Mouse (Mus musculus): ENCODE measurements around the gene Ccm2l. TPM values are rescaled to one million over a fixed set of nuclear protein-coding genes. Genes with fewer than 3 reads are reported as not detected.

The Ccm2l gene
- polyA plus RNA-seq, 1 experiment from 2014 or later: 10.7 TPM

DNA sequence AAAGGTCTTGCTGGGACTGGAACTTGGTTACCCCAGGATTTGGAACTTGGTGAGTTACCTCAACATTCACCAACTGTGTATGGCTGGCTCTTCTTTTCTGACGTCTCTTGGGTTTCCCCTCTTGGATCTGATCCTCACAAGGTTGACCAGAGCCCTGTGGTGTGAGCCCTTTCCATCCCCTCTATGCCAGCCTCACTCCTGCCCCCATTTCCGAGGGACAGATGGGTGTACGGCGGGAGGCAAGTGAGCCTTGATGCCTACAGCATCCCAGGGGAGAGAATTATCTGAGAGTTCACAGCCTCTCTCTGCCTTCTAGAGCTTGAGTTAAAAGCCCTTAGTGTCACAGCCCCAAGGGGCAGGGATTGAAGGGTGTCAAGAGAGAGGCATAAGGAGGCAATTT, 38.3 kb upstream of the Ccm2l start:
- Histone ChIP-seq H3K36me3 (ENCODE audit: insufficient read depth, low read length) (no peaks in the 10 kb centered on the region), H3K4me2 (replicated peaks; ENCODE audit: low read depth, low read length) (no peak overlapping the region), H3K4me3 (ENCODE audit: low read depth, low read length) (no peak overlapping the region), H3K4me1 (ENCODE audit: insufficient read depth, low read depth, low read length) (no peaks in the 10 kb centered on the region), H3K27ac (ENCODE audit: low read length) (no peak overlapping the region), H3K9ac (replicated peaks; ENCODE audit: low read depth) (no peak overlapping the region), H3K9me3 (ENCODE audit: low read length) (no peaks in the 10 kb centered on the region), H3K27me3 (replicated peaks; ENCODE audit: insufficient read depth, low read length) (peaks cover 17% of the 10 kb centered on the region)
- DNase-seq (ENCODE audit: low spot score) (no peak), ATAC-seq (no peak)
- WGBS: 52% methylated on average over 4 of the region's 4 CpGs
- TF ChIP-seq EP300 (IDR thresholded peaks at IDR 0.05) (no peak), CTCF (IDR thresholded peaks at IDR 0.05) (no peak)

DNA sequence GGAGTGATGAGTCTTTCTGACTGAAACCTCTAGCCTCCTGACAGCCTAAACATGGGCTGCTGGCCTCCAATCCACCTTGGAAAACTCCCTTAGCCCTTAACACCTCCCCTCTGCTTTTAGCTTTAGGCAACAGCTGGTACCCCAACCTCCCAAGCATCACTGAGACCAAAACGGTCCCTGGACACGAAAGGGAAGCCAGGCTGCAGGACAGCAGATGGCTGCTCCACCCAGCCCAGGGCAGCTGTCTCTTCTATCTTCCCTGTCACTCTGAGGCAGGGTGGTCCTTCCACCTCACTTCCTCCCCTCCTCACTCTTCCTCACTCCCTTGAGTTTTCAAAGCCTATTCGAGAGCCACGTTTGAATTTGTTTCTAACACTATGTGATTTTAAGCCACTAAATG, 35.3 kb upstream of the Ccm2l start:
- DNase-seq (ENCODE audit: low spot score): no peak
- H3K27ac ChIP-seq (ENCODE audit: low read length): no peak overlapping the region
- H3K27me3 ChIP-seq (replicated peaks; ENCODE audit: insufficient read depth, low read length): peaks cover 24% of the 10 kb centered on the region
- no peak overlapping the region for H3K4me2 ChIP-seq (replicated peaks; ENCODE audit: low read depth, low read length)
- no peaks in the 10 kb centered on the region for H3K4me1 ChIP-seq (ENCODE audit: insufficient read depth, low read depth, low read length)
- no peak for TF ChIP-seq CTCF (IDR thresholded peaks at IDR 0.05)
- no peak for TF ChIP-seq EP300 (IDR thresholded peaks at IDR 0.05)
- no peaks in the 10 kb centered on the region for H3K36me3 ChIP-seq (ENCODE audit: insufficient read depth, low read length)
- no peak for ATAC-seq
- no peak overlapping the region for H3K9ac ChIP-seq (replicated peaks; ENCODE audit: low read depth)
- H3K9me3 ChIP-seq (ENCODE audit: low read length): no peaks in the 10 kb centered on the region
- WGBS: 17% methylated on average over 4 of the region's 4 CpGs
- H3K4me3 ChIP-seq (ENCODE audit: low read depth, low read length): no peak overlapping the region

- ATAC-seq: no peak
- peak within 1 kb of the TSS; percentile 24 for H3K4me3 ChIP-seq (ENCODE audit: low read depth, low read length)
- no peak within 1 kb of the TSS for H3K27ac ChIP-seq (ENCODE audit: low read length)
- H3K9me3 ChIP-seq (ENCODE audit: low read length): no peaks in the 10 kb centered on the region
- H3K27me3 ChIP-seq (replicated peaks; ENCODE audit: insufficient read depth, low read length): peaks cover 24% of the 10 kb centered on the region
- TF ChIP-seq CTCF (IDR thresholded peaks at IDR 0.05) (no peak), EP300 (IDR thresholded peaks at IDR 0.05) (no peak)
- H3K9ac ChIP-seq (replicated peaks; ENCODE audit: low read depth): no peak within 1 kb of the TSS
- DNase-seq (ENCODE audit: low spot score): no peak
- WGBS: 3% methylated on average over 28 of the region's 54 CpGs
- H3K4me1 ChIP-seq (ENCODE audit: insufficient read depth, low read depth, low read length): no peaks in the 10 kb centered on the region
- H3K36me3 ChIP-seq (ENCODE audit: insufficient read depth, low read length): no peaks in the 10 kb centered on the region
- H3K4me2 ChIP-seq (replicated peaks; ENCODE audit: low read depth, low read length): peak within 1 kb of the TSS; percentile 44
Measured at GRCm38 (mm10) chr2:153031126-153032082, 34.4 kb upstream of the Ccm2l start, which contains the start of gene Xkr7. Gene Xkr7, plus strand, starts transcription at chr2:153031852.

GRCm38 (mm10) chr2:153032083-153032842, 33.5 kb upstream of the Ccm2l start:
- TF ChIP-seq EP300 (IDR thresholded peaks at IDR 0.05) (no peak), CTCF (IDR thresholded peaks at IDR 0.05) (peak; percentile 38)
- 2% methylated on average over 38 of the region's 58 CpGs for WGBS
- Histone ChIP-seq H3K4me2 (replicated peaks; ENCODE audit: low read depth, low read length) (peak overlapping the region; percentile 44), H3K4me3 (ENCODE audit: low read depth, low read length) (peak overlapping the region; percentile 24), H3K4me1 (ENCODE audit: insufficient read depth, low read depth, low read length) (no peaks in the 10 kb centered on the region), H3K9me3 (ENCODE audit: low read length) (no peaks in the 10 kb centered on the region), H3K27me3 (replicated peaks; ENCODE audit: insufficient read depth, low read length) (peaks cover 24% of the 10 kb centered on the region), H3K9ac (replicated peaks; ENCODE audit: low read depth) (no peak overlapping the region), H3K36me3 (ENCODE audit: insufficient read depth, low read length) (no peaks in the 10 kb centered on the region), H3K27ac (ENCODE audit: low read length) (no peak overlapping the region)
- peak; percentile 81 for DNase-seq (ENCODE audit: low spot score)
- ATAC-seq: peak; percentile 85

DNA sequence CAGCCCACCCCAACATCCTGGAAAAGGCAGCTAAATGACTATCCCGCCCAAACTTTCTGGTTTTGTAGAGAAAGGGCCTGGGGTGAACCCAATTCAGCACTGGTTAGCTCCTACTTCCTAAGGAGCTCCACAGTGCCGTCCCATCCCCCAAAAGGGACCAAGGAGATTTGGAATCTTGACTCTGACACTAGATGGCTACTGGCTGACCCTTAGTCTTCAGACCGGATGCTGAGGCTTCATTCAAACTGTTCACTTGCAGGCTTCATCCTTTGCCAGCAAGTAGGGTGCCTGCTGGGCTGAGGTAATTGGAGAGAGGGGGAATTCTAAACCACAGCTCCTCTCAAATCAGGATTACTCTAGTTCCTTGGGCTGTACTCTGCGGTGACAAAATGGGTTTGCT, 32.8 kb upstream of the Ccm2l start:
- DNase-seq (ENCODE audit: low spot score) (no peak), ATAC-seq (no peak)
- 21% methylated on average over 4 of the region's 4 CpGs for WGBS
- no peak overlapping the region for H3K4me3 ChIP-seq (ENCODE audit: low read depth, low read length)
- H3K9me3 ChIP-seq (ENCODE audit: low read length): no peaks in the 10 kb centered on the region
- no peak for TF ChIP-seq CTCF (IDR thresholded peaks at IDR 0.05)
- no peak for TF ChIP-seq EP300 (IDR thresholded peaks at IDR 0.05)
- no peaks in the 10 kb centered on the region for H3K4me1 ChIP-seq (ENCODE audit: insufficient read depth, low read depth, low read length)
- no peaks in the 10 kb centered on the region for H3K36me3 ChIP-seq (ENCODE audit: insufficient read depth, low read length)
- H3K27me3 ChIP-seq (replicated peaks; ENCODE audit: insufficient read depth, low read length): peaks cover 24% of the 10 kb centered on the region
- no peak overlapping the region for H3K27ac ChIP-seq (ENCODE audit: low read length)
- no peak overlapping the region for H3K9ac ChIP-seq (replicated peaks; ENCODE audit: low read depth)
- no peak overlapping the region for H3K4me2 ChIP-seq (replicated peaks; ENCODE audit: low read depth, low read length)

- DNase-seq (ENCODE audit: low spot score): no peak
- Histone ChIP-seq H3K9me3 (ENCODE audit: low read length) (no peaks in the 10 kb centered on the region), H3K4me2 (replicated peaks; ENCODE audit: low read depth, low read length) (no peak overlapping the region), H3K9ac (replicated peaks; ENCODE audit: low read depth) (no peak overlapping the region), H3K4me3 (ENCODE audit: low read depth, low read length) (no peak overlapping the region), H3K27me3 (replicated peaks; ENCODE audit: insufficient read depth, low read length) (peaks cover 24% of the 10 kb centered on the region), H3K4me1 (ENCODE audit: insufficient read depth, low read depth, low read length) (no peaks in the 10 kb centered on the region), H3K36me3 (ENCODE audit: insufficient read depth, low read length) (no peaks in the 10 kb centered on the region), H3K27ac (ENCODE audit: low read length) (no peak overlapping the region)
- ATAC-seq: no peak
- TF ChIP-seq CTCF (IDR thresholded peaks at IDR 0.05) (no peak), EP300 (IDR thresholded peaks at IDR 0.05) (no peak)
- 63% methylated on average over 5 of the region's 5 CpGs for WGBS
Measured at GRCm38 (mm10) chr2:153033545-153034230, 32.1 kb upstream of the Ccm2l start.

Measured in lung, postnatal 0 days (tissue).